Mouse (Mus musculus): ENCODE data around the gene Fxn. TPM values are rescaled to one million over a fixed set of nuclear protein-coding genes. Genes with fewer than 3 reads are reported as not detected.

Fxn gene
- 22.1 and 25.0 TPM in 2 replicates for polyA plus RNA-seq (2021; fragmentation: Nextera tagmentation)
- long read RNA-seq, experiment 1, transcript Fxn-201 (5 exons, 1,114 nt), result major isoform, 26 of 29 reads
- long read RNA-seq, experiment 1, partial matches to known transcripts, result 0 of 29 reads
- long read RNA-seq, experiment 1, other reads (novel, unspliced or antisense), result 2 of 29 reads
- long read RNA-seq, experiment 2, transcript Fxn-201 (5 exons, 1,114 nt), result major isoform, 20 of 25 reads
- long read RNA-seq, experiment 2, partial matches to known transcripts, result 0 of 25 reads
- long read RNA-seq, experiment 2, other reads (novel, unspliced or antisense), result 4 of 25 reads

GRCm38 (mm10) chr19:24280601-24281228 lies at the start of gene Fxn:
Gene Fxn (minus strand): TSS chr19:24280605.

GRCm38 (mm10) chr19:24224500-24225304 lies 55.7 kb downstream of the Fxn start, which contains the start of gene Tjp2:
Gene Tjp2 (minus strand): TSS chr19:24225030.

Other genes starting within 250 kb of the Fxn start
- gene Fam189a2, start 249.6 kb downstream of the Fxn start, polyA plus RNA-seq (2021; fragmentation: Nextera tagmentation), result 1.1 and 1.2 TPM in 2 replicates
- gene Tjp2, start 55.6 kb downstream of the Fxn start, polyA plus RNA-seq (2021; fragmentation: Nextera tagmentation), result 7.2 and 8.6 TPM in 2 replicates
- gene Fam122a, start 196.8 kb upstream of the Fxn start, polyA plus RNA-seq (2021; fragmentation: Nextera tagmentation), result 17.4 and 17.6 TPM in 2 replicates